In the genomic region with DNA sequence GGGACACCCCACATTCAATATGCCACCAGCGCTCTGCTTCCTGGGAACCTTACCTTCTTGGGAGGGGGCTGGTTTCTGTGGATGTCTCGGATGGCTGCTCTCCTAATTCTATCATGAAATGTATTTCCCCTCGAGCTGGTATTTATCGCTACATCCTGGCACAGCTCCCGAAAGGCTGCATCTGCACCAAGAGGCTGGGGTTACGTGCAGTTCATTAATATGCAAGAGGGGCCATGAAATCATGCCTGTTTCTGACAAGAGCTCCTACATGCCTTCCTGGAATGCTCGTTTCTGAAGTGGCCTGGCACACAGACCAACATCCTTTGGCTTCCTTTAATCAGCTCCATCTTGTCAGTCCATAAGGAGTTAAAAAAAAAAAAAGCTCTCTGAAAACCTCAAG, we compare ENCODE assay signal across 13 mouse cellular contexts.
DNase-seq lines count a peak whose midpoint lies in the region; ATAC-seq and TF ChIP-seq lines count a peak whose summit lies in the region.
"Had no signal": no experiment of that assay in that cellular context is flagged by ENCODE, and none has a peak within 500 bp of the region (broad histone marks: within the 10 kb centered on the region; RNA-seq: fewer than 3 reads in every experiment).

No protein-coding gene starts in this region.

- no peaks in the 10 kb centered on the region for H3K36me3 ChIP-seq in kidney, embryonic 15.5 days
- H3K36me3 ChIP-seq: embryonic facial prominence, embryonic 15.5 days; neural tube, embryonic 12.5 days had no signal

- no peaks in the 10 kb centered on the region for H3K4me1 ChIP-seq in cerebellum, adult 2 months (ENCODE audit: control insufficient read depth, insufficient read depth, low read length)
- no peaks in the 10 kb centered on the region for H3K4me1 ChIP-seq in kidney, embryonic 15.5 days
- H3K4me1 ChIP-seq: neural tube, embryonic 12.5 days had no signal

- no peak for ATAC-seq in cerebellum, adult (ENCODE audit: insufficient number of reproducible peaks, low FRiP score, low TSS enrichment)
- 0 out of 2 replicates have a peak, but pooled peaks have one; percentile 25 for ATAC-seq in kidney, embryonic 15.5 days (replicated peaks; ENCODE audit: low FRiP score)

- no peaks in the 10 kb centered on the region for H3K9me3 ChIP-seq in kidney, embryonic 15.5 days (replicated peaks)
- H3K9me3 ChIP-seq: embryonic facial prominence, embryonic 15.5 days; neural tube, embryonic 12.5 days had no signal

- H3K4me2 ChIP-seq in kidney, embryonic 15.5 days, result no peak overlapping the region
- H3K4me2 ChIP-seq: embryonic facial prominence, embryonic 15.5 days; neural tube, embryonic 12.5 days had no signal

- H3K27ac ChIP-seq in cerebellum, adult 2 months (ENCODE audit: insufficient read depth, low read length), result no peak overlapping the region
- H3K27ac ChIP-seq in kidney, embryonic 15.5 days, result no peak overlapping the region
- H3K27ac ChIP-seq: embryonic facial prominence, embryonic 15.5 days; gastrocnemius, adult 2 months; macrophage; neural tube, embryonic 12.5 days had no signal

- peak overlapping the region; percentile 9 for H3K4me3 ChIP-seq in cerebellum, adult 2 months (replicated peaks; ENCODE audit: insufficient read depth, low read depth, low read length)
- H3K4me3 ChIP-seq in kidney, embryonic 15.5 days (replicated peaks), result no peak overlapping the region
- H3K4me3 ChIP-seq: embryonic facial prominence, embryonic 15.5 days; gastrocnemius, adult 2 months; neural tube, embryonic 12.5 days had no signal

- intact Hi-C loops in gastrocnemius, postnatal 14 days (cut with DNase I; ENCODE audit: low total_unique reads), result no loop called here

- H3K9ac ChIP-seq in kidney, embryonic 15.5 days, result no peak overlapping the region
- H3K9ac ChIP-seq: embryonic facial prominence, embryonic 15.5 days; neural tube, embryonic 12.5 days had no signal

- no peak for DNase-seq in cerebellum, adult 2 months
- no peak for DNase-seq in kidney, adult 8-10 months
- DNase-seq in right cerebral cortex, postnatal 25 days, result peak; percentile 20
- no peak for DNase-seq in right cerebral cortex, postnatal 36 days (ENCODE audit: low spot score in 2 of 2)
- DNase-seq in gastrocnemius, postnatal 14 days, result no peak
- DNase-seq in urinary bladder, postnatal 36 days (ENCODE audit: low spot score in 2 of 2), result no peak
- DNase-seq: gastrocnemius, adult 2 months; thymus, postnatal 25 days had no signal

- no peak for TF ChIP-seq POLR2A in cerebellum, adult 2 months (IDR thresholded peaks at IDR 0.05; ENCODE audit: borderline replicate concordance, insufficient read depth, low read length)

- H3K27me3 ChIP-seq in cerebellum, adult 2 months (ENCODE audit: control insufficient read depth, insufficient read depth, low read length), result no peaks in the 10 kb centered on the region
- H3K27me3 ChIP-seq in kidney, embryonic 15.5 days, result no peaks in the 10 kb centered on the region
- H3K27me3 ChIP-seq: embryonic facial prominence, embryonic 15.5 days; neural tube, embryonic 12.5 days had no signal

- 17% methylated on average over 7 of the region's 7 CpGs for WGBS in cerebellum, adult 2 months
- WGBS in kidney, embryonic 15.5 days, result 49% methylated on average over 7 of the region's 7 CpGs

- no peak for TF ChIP-seq CTCF in cerebellum, adult 2 months (IDR thresholded peaks at IDR 0.05; ENCODE audit: borderline replicate concordance, insufficient read depth, low read depth, low read length)
